Mouse (Mus musculus) left cerebral cortex, adult 9 months (tissue): Measurements from ENCODE around the gene Gm13698.
"Not testable (repeated sequence)": the region's sequence is repeated elsewhere in the genome, so short reads cannot be mapped to it uniquely, and the experiment has no call there.

Experiments used
- DNase-seq, 2 experiments: peaks; one replicate each; pipeline ENCODE4 v3.0.0; 2022; ENCODE audit warnings: low spot score in 2 of 2

The Gm13698 gene

DNA sequence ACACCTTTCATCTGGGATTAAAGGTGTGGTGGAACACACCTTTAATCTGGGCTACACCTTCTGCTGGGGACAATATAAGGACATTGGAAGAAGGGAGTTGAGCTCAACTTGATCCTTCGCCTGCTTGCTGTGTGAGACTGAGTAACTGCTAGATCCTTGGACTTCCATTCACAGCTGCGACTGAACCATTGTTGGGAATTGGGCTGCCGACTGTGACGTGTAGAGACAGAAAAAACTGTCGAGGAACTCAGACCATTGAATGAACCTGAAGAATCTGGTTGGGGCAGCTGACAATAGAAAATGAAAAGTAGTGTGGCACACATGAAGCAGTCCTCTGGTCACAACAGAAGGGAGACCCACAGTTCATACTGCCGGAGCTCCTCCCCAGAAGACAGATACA is at the start of gene Gm13698:
TSS of gene Gm13698 (plus strand) at position 301 of the 400 bp plus-strand sequence.
- DNase-seq, result not testable (repeated sequence)

- DNase-seq, result no peak
Observed at GRCm38 (mm10) chr2:83929478-83930088, 25.9 kb upstream of the Gm13698 start.

GRCm38 (mm10) chr2:83940931-83941361 is 14.5 kb upstream of the Gm13698 start, which contains the start of gene Zswim2:
TSS of gene Zswim2 (minus strand) at chr2:83941228.
- DNase-seq, result peak; percentile 77 to 95

DNA sequence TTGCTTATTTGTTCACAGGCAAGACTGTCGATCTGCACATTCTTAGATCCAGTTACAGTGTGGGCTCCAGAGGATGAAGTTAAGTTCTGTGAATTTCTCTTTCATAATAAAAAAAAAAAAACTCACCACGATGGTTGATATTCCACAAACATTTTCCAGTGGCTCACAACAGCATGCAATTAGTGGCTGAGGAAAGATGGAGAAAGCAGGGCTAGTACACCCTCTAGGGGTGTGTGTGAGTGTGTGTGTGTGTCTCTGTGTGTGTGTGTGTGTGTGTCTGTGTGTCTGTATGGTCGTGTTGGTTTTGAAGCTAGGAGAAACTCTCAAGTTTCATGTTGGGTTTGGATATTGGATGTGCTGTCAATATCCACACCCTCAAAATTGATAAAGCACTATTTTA is 14.1 kb upstream of the Gm13698 start:
- no peak for DNase-seq

DNA sequence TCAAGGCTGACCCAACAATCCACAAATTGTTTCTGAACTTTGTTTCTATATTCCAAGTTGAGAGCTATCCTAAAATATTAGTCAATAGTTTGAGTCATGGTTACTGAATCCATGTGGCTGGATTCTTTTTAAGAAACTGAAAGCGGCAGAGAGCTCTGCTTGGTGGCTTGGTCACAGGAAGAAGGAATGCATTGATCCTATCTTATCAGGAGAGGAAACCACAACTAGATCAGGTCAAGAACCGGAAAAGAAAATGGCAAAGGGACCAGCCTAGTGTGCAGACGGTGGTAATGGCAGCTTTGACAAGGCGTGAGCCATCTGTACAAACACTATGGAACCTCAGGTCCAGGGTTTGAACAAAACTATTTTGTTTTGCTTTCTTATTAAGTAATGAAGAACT is 13.7 kb upstream of the Gm13698 start:
- DNase-seq, result no peak

GRCm38 (mm10) chr2:83961203-83961602 is 5.7 kb downstream of the Gm13698 start, which contains the start of gene Gm13693:
TSS of gene Gm13693 (plus strand) at chr2:83961503.
- not testable (repeated sequence) for DNase-seq

- not testable (repeated sequence) for DNase-seq
Observed at GRCm38 (mm10) chr2:83967013-83967412, 11.5 kb downstream of the Gm13698 start, which contains the start of gene Gm13695. TSS of gene Gm13695 (plus strand) at chr2:83967313.

DNA sequence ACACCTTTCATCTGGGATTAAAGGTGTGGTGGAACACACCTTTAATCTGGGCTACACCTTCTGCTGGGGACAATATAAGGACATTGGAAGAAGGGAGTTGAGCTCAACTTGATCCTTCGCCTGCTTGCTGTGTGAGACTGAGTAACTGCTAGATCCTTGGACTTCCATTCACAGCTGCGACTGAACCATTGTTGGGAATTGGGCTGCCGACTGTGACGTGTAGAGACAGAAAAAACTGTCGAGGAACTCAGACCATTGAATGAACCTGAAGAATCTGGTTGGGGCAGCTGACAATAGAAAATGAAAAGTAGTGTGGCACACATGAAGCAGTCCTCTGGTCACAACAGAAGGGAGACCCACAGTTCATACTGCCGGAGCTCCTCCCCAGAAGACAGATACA is 17.3 kb downstream of the Gm13698 start, which contains the start of gene Gm13696:
TSS of gene Gm13696 (plus strand) at position 301 of the 400 bp plus-strand sequence.
- DNase-seq, result not testable (repeated sequence)

- DNase-seq, result not testable (repeated sequence)
Observed at GRCm38 (mm10) chr2:83978633-83979032, 23.1 kb downstream of the Gm13698 start, which contains the start of gene Gm13694. TSS of gene Gm13694 (plus strand) at chr2:83978933.

- not testable (repeated sequence) for DNase-seq
Observed at GRCm38 (mm10) chr2:83984443-83984842, 28.9 kb downstream of the Gm13698 start, which contains the start of gene Gm13697. TSS of gene Gm13697 (plus strand) at chr2:83984743.

- DNase-seq, result not testable (repeated sequence)
Observed at GRCm38 (mm10) chr2:83990253-83990652, 34.8 kb downstream of the Gm13698 start, which contains the start of gene Gm13691. TSS of gene Gm13691 (plus strand) at chr2:83990553.

DNA sequence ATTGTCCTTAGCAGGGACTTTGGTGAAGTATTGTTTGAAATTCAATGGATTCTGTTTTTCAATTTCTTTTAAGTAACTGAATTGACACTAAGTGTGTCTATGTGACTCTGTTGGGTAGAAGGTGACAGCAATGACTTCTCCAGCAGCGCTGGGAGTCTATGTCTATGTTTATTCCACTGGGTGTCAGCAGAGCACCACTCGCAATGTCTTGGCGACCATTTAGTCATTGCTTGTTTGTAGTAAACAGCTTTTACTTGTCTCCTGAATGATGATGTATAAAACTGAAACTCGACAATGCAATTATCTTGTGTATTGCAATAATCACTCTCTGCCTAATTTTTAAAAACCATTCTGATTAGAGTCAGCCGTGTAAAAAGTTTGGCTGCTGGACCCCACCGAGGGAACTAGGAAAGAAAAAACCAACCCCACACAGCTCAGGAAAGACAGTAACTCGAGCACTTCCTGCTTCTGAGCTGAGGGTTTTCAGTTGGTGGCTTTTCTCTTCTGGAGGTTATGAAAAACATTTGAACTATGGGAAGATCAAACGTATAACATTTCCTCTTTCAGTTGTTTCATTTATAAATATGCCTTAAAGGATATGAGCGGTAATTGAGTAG is 38.3 kb downstream of the Gm13698 start:
- DNase-seq, result not testable (repeated sequence)

DNA sequence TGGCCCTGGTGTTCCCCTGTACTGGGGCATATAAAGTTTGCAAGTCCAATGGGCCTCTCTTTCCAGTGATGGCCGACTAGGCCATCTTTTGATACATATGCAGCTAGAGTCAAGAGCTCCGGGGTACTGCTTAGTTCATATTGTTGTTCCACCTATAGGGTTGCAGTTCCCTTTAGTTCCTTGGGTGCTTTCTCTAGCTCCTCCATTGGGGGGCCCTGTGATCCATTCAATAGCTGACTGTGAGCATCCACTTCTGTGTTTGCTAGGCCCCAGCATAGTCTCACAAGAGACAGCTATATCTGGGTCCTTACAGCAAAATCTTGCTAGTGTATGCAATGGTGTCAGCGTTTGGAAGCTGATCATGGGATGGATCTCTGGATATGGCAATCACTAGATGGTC is 39.0 kb downstream of the Gm13698 start:
- DNase-seq, result not testable (repeated sequence)
